Mouse (Mus musculus) lung, postnatal 0 days (tissue): ENCODE results near the gene Apoc2. TPM values are rescaled to one million over a fixed set of nuclear protein-coding genes. Genes with fewer than 3 reads are reported as not detected.
"Not testable (repeated sequence)": the region's sequence is repeated elsewhere in the genome, so short reads cannot be mapped to it uniquely, and the experiment has no call there.

Experiments used
- ATAC-seq: fragments of 200-750 bp; cut with Nextera tagmentation; 2 replicates; pipeline ENCODE4 v1.8.0; 2017; ENCODE audit warnings: moderate library complexity
- DNase-seq: peaks from one replicate; pipeline ENCODE4 v3.0.0-alpha.2; 2016; ENCODE audit warnings: low spot score
- H3K27ac ChIP-seq: fragments of 300-500 bp; sonication (generic); 2 replicates; pipeline ENCODE4 v1.5.1; 2014; ENCODE audit warnings: antibody characterized with exemption, mild to moderate bottlenecking, low read length, mixed read lengths
- H3K27me3 ChIP-seq: fragments of 300-500 bp; sonication (generic); replicated peaks from 2 replicates; pipeline ENCODE4 v1.6.1; 2014; ENCODE audit warnings: low read length, mixed read lengths; ENCODE audit not compliant: insufficient read depth
- H3K36me3 ChIP-seq: fragments of 300-500 bp; sonication (generic); 2 replicates; pipeline ENCODE4 v1.6.1; 2014; ENCODE audit warnings: low read length, mixed read lengths; ENCODE audit not compliant: insufficient read depth
- H3K4me1 ChIP-seq: fragments of 300-500 bp; sonication (generic); 2 replicates; pipeline ENCODE4 v1.6.1; 2014; ENCODE audit warnings: antibody characterized with exemption, low read depth, low read length, mixed read lengths; ENCODE audit not compliant: insufficient read depth
- H3K4me2 ChIP-seq: fragments of 300-500 bp; sonication (generic); replicated peaks from 2 replicates; pipeline ENCODE4 v1.6.1; 2014; ENCODE audit warnings: low read depth, mild to moderate bottlenecking, low read length, moderate library complexity, mixed read lengths
- H3K4me3 ChIP-seq: fragments of 300-500 bp; sonication (generic); 2 replicates; pipeline ENCODE4 v1.5.1; 2014; ENCODE audit warnings: low read depth, low read length
- H3K9ac ChIP-seq: fragments of 300-500 bp; sonication (generic); replicated peaks from 2 replicates; pipeline ENCODE4 v1.6.1; 2014; ENCODE audit warnings: low read depth, mild to moderate bottlenecking
- H3K9me3 ChIP-seq: fragments of 300-500 bp; sonication (generic); 2 replicates; pipeline ENCODE4 v1.6.1; 2016; ENCODE audit warnings: low read length, mixed read lengths
- CTCF ChIP-seq: IDR thresholded peaks from 2 replicates; pipeline ENCODE4 v1.5.1; 2016; ENCODE audit warnings: antibody characterized with exemption, mild to moderate bottlenecking
- EP300 ChIP-seq: IDR thresholded peaks from 2 replicates; pipeline ENCODE4 v1.6.1; 2016; ENCODE audit warnings: antibody characterized with exemption, mild to moderate bottlenecking, control low read depth
- WGBS: fragments of 180-500 bp; shearing (Covaris S2); extraction: QIAGEN DNeasy Blood & Tissue Kit; methylation state at CpG from one replicate; pipeline ENCODE4 v1.1.7; 2014; 5-methylcytosine and 5-hydroxymethylcytosine counted together
- polyA plus RNA-seq: library from polyadenylated mRNA; unstranded; fragments of >200 nt; fragmentation: Nextera tagmentation; extraction: Ambion mirVana; gene quantifications from 2 replicates; pipeline ENCODE4 v1.2.1, GENCODE M21; 2015

Gene Apoc2
- polyA plus RNA-seq, 1 experiment from 2014 or later = 4.9 TPM

DNA sequence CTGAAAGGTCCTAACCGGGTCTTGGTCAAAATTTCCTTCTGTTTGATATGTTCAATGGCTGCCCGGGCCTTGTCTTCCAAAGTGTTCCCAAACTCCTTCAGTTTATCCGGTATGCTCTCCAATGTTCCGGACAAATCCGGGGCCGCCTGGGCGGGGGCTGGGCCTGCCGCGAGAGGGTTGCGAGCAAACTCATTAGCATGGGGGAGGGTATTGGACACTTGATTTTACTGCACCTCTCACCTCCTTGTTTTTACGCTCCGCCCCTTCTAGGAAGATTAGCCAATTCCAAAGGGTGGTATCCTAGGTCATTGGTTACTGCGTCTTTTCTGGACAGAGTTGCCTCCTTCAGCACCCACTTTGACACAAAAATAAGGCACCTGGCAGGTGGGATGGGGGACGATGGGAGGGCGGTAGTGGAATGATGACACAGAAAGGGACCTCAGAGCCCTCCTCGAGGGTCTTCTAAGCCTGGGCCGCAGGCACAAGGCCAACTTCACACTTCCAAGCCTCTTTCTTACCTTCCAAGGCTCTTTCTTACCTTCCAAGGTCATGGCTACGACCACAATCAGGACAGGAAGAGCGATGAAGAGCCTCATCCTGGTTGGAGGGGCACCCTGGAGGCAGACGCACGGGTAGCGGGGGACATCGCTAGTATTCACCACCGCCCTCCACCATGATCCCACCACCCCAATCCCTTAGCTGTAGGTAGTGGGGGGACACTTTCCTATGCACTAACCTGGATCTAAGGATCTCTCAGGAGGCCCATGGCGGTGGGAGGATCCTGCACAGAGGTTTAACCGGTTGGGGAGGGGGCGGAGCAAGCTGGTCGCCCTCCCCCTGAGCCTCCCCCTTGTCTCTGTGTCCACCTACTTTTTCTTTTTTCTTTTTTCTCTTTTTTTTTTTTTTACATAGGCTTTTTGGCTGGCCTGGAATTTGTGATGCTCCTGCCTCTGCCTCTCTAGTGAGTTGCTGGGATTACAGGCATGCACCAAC, 14.4 kb upstream of the Apoc2 start, which contains the start of gene Apoc1:
Gene Apoc1 (minus strand): TSS at position 788 of the 993 bp plus-strand sequence.
- Histone ChIP-seq H3K4me3 (no peak within 1 kb of the TSS), H3K4me1 (peaks cover 13% of the 10 kb centered on the region; the same call in 1 of the 2 replicates), H3K4me2 (0 out of 2 replicates have a peak within 1 kb of the TSS, but pooled peaks have one; percentile 19), H3K27ac (peak within 1 kb of the TSS; percentile 81), H3K27me3 (no peaks in the 10 kb centered on the region), H3K9me3 (no peaks in the 10 kb centered on the region), H3K36me3 (no peaks in the 10 kb centered on the region), H3K9ac (no peak within 1 kb of the TSS)
- 53% methylated on average over 28 of the region's 28 CpGs for WGBS
- DNase-seq (peak; percentile 84), ATAC-seq (peak; percentile 61)
- TF ChIP-seq EP300 (no peak), CTCF (no peak)

DNA sequence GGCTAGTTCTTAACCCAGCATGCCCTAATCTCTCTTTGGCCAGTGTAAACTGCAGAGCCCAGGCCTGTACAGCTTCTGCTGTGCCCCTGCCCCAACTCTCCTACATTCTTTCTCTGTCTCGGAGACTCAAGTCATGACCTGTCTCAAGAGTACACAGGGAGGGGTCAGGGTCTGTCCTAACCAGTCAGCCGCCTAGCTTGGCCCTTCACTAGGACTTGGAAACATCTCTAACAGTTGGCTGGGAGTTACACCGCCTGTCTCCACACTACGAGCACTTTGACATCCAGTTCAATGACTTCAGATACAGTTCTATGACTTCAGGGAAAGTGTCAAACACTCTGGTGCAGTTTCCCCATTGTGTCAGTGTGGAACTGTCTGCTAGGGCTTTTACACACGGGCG, 13.7 kb upstream of the Apoc2 start:
- H3K4me1 ChIP-seq = peaks cover 13% of the 10 kb centered on the region; the same call in 1 of the 2 replicates
- no peaks in the 10 kb centered on the region for H3K36me3 ChIP-seq
- H3K9ac ChIP-seq = no peak overlapping the region
- no peaks in the 10 kb centered on the region for H3K27me3 ChIP-seq
- 48% methylated on average over 6 of the region's 6 CpGs for WGBS
- ATAC-seq (peak; percentile 27), DNase-seq (peak; percentile 64)
- no peak overlapping the region for H3K4me3 ChIP-seq
- no peaks in the 10 kb centered on the region for H3K9me3 ChIP-seq
- H3K27ac ChIP-seq = peak overlapping the region; percentile 81
- TF ChIP-seq CTCF (no peak), EP300 (0 out of 2 replicates have a peak, but pooled peaks have one; percentile 9)
- H3K4me2 ChIP-seq = no peak overlapping the region

DNA sequence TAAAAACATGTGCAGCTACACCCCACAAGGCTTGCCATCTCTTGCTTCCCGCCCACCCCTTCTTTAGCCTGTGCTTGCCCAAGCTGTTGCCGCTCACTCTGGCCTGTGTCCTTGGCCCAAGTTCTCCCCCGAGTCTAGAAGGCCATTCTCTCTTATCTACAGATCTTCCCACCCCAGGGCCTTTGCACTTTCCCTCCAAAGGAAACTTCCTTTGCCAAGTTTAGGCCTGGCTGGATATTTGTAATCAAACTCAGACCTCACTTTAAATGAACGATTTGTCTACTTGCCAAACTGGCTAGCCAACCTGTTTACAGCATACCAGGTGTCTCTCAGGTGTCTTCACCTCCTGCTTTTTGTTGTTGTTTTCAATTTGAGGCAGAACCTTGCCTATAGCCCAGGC, 13.1 kb upstream of the Apoc2 start:
- TF ChIP-seq CTCF (no peak), EP300 (no peak)
- DNase-seq = no peak
- Histone ChIP-seq H3K27ac (peak overlapping the region; percentile 81; the same call in 1 of the 2 replicates), H3K4me1 (peaks cover 13% of the 10 kb centered on the region; the same call in 1 of the 2 replicates), H3K36me3 (no peaks in the 10 kb centered on the region), H3K9me3 (no peaks in the 10 kb centered on the region), H3K4me3 (no peak overlapping the region), H3K27me3 (no peaks in the 10 kb centered on the region), H3K9ac (no peak overlapping the region), H3K4me2 (no peak overlapping the region)
- ATAC-seq = no peak
- 73% methylated on average over 4 of the region's 4 CpGs for WGBS

DNA sequence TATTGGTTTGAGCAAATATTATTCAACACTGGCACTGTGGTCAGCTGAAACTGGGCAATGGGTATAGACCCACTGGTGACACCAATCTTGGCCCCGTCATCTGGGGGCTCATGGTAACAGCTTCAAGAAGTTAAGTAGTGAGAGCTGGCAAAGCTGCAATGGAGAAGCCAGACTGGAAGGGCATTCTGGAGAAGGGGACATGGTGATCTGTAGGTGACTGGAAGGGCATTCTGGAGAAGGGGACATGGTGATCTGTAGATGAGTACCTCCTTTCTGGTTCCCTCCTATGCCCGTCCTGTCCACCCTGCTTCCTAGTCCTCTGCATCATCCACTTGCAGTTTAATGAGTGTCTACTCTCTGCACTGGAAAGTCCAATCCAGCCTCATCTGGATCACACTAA, 10.9 kb upstream of the Apoc2 start:
- H3K27me3 ChIP-seq = no peaks in the 10 kb centered on the region
- no peak overlapping the region for H3K4me2 ChIP-seq
- H3K27ac ChIP-seq = no peak overlapping the region
- no peak overlapping the region for H3K4me3 ChIP-seq
- ATAC-seq (no peak), DNase-seq (no peak)
- no peaks in the 10 kb centered on the region for H3K36me3 ChIP-seq
- no peak overlapping the region for H3K9ac ChIP-seq
- no peaks in the 10 kb centered on the region for H3K9me3 ChIP-seq
- H3K4me1 ChIP-seq = peaks cover 5% of the 10 kb centered on the region; the same call in 1 of the 2 replicates
- WGBS = 89% methylated on average over 2 of the region's 2 CpGs
- no peak for TF ChIP-seq EP300
- TF ChIP-seq CTCF = no peak

DNA sequence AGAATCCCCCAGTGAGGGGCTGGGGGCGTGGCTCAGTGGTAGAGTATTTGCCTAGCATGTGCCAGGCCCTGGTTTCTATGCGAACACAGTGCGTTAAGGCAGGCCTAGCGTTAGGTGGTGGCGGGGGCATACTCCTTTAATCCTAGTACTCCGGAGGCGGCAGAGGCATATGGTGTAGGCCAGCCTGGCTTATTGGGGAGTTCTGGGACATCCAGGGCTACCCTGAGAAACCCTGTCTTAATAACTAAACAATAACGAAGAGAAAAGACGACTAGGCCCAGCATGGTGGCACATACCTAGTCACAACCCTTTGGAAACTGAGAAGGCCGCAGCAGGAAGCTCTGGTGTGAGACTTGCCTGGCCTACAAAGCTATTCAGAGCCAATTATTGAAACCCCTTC, 10.4 kb upstream of the Apoc2 start:
- 91% methylated on average over 10 of the region's 10 CpGs for WGBS
- H3K27ac ChIP-seq = no peak overlapping the region

DNA sequence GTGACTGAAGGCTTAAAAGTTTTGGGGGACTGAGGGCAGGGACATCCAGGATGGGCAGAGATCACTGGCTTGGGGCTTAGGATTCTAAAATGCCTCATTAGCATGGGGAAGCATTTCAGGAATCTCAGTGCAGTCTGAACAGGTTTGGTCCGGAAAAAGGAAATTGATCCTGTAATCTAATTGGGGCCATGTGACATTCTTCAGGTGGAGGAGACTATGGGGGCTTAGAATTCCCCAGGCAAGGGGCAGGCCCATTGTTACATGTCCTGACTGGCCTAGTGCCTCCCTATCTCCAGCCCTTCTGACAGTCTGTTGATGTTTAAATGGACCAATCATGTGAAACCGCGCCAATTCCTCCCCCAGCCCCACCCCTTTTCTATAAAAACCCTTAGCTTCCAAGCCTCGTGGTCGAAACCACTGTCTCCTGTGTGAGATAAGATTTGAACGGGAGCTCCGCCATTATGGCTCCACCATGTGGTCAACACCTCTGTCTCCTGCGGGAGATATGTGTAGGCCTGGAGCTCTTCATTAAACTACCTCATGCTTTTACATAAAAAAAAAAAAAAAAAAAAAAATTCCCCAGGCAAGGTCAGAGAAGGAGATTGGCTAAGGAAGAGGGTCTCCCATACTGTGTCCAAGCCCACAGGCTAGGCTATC, 9.3 kb upstream of the Apoc2 start:
- H3K27me3 ChIP-seq, DNase-seq, H3K9me3 ChIP-seq, H3K4me3 ChIP-seq, ATAC-seq, H3K9ac ChIP-seq, H3K4me2 ChIP-seq, H3K27ac ChIP-seq, H3K36me3 ChIP-seq: not testable (repeated sequence)
- peaks cover 11% of the 10 kb centered on the region; the same call in 1 of the 2 replicates for H3K4me1 ChIP-seq
- WGBS = 61% methylated on average over 8 of the region's 8 CpGs

More for the DNA sequence above, 10.4 kb upstream of the Apoc2 start:
- Histone ChIP-seq H3K4me3 (no peak overlapping the region), H3K9me3 (no peaks in the 10 kb centered on the region), H3K36me3 (no peaks in the 10 kb centered on the region), H3K4me1 (peaks cover 8% of the 10 kb centered on the region; the same call in 1 of the 2 replicates), H3K9ac (no peak overlapping the region), H3K4me2 (no peak overlapping the region), H3K27me3 (no peaks in the 10 kb centered on the region)
- TF ChIP-seq CTCF (no peak), EP300 (no peak)
- ATAC-seq = no peak
- DNase-seq = no peak
